Mouse (Mus musculus) cerebellum, adult 2 months (tissue): ENCODE data around the gene Myrip. TPM values are rescaled to one million over a fixed set of nuclear protein-coding genes. Genes with fewer than 3 reads are reported as not detected.

Experiments
- DNase-seq, 2 experiments: peaks; one replicate each; pipeline ENCODE4 v3.0.0; 2021
- H3K27ac ChIP-seq: fragments of 200-500 bp; 2 replicates; pipeline ENCODE4 v1.5.1; 2012; ENCODE audit warnings: low read length, control low read depth, inconsistent platforms; ENCODE audit not compliant: insufficient read depth
- H3K27me3 ChIP-seq: fragments of 200-500 bp; 2 replicates; pipeline ENCODE4 v1.6.1; 2012; ENCODE audit warnings: inconsistent platforms, mild to moderate bottlenecking, low read length, moderate library complexity; ENCODE audit not compliant: control insufficient read depth, insufficient read depth
- H3K4me1 ChIP-seq: fragments of 200-500 bp; 2 replicates; pipeline ENCODE4 v1.6.1; 2011; ENCODE audit warnings: low read length; ENCODE audit not compliant: control insufficient read depth, insufficient read depth
- H3K4me3 ChIP-seq: fragments of 200-500 bp; replicated peaks from 2 replicates; pipeline ENCODE3; 2011; ENCODE audit warnings: mild to moderate bottlenecking, low read depth, low read length, control low read depth; ENCODE audit not compliant: insufficient read depth
- CTCF ChIP-seq: fragments of 200-500 bp; IDR thresholded peaks from 2 replicates; pipeline ENCODE4 v1.5.1; 2011; ENCODE audit warnings: low read depth, mild to moderate bottlenecking, control low read depth, low read length, moderate library complexity, borderline replicate concordance; ENCODE audit not compliant: insufficient read depth
- POLR2A ChIP-seq: fragments of 200-500 bp; IDR thresholded peaks from 2 replicates; pipeline ENCODE4 v1.6.1; 2011; ENCODE audit warnings: low read length, control low read depth, borderline replicate concordance; ENCODE audit not compliant: insufficient read depth
- WGBS: fragments of 180-500 bp; shearing (Covaris S2); methylation state at CpG from one replicate; pipeline ENCODE4 v1.1.7; 2018; 5-methylcytosine and 5-hydroxymethylcytosine counted together
- polyA plus RNA-seq: library from polyadenylated mRNA; depleted of rRNA; stranded (reverse); fragments of >200 nt; gene quantifications from 2 replicates; pipeline ENCODE4 v1.2.3, GENCODE M21; 2012

Gene Myrip
- polyA plus RNA-seq, 1 experiment, result 18.2 TPM

- 90% methylated on average over 2 of the region's 2 CpGs for WGBS
- H3K4me1 ChIP-seq, result no peaks in the 10 kb centered on the region
- DNase-seq, result no peak
- H3K4me3 ChIP-seq, result no peak overlapping the region
- H3K27me3 ChIP-seq, result no peaks in the 10 kb centered on the region
- no peak overlapping the region for H3K27ac ChIP-seq
- TF ChIP-seq CTCF (no peak), POLR2A (no peak)
These were observed 10.9 kb upstream of the Myrip start for GRCm38 (mm10) chr9:120290375-120290774.

GRCm38 (mm10) chr9:120292488-120292887 is 8.8 kb upstream of the Myrip start:
- Histone ChIP-seq H3K27ac (no peak overlapping the region), H3K4me3 (no peak overlapping the region), H3K27me3 (no peaks in the 10 kb centered on the region), H3K4me1 (no peaks in the 10 kb centered on the region)
- no peak for TF ChIP-seq CTCF
- no peak for TF ChIP-seq POLR2A
- WGBS, result 66% methylated on average over 5 of the region's 5 CpGs
- no peak for DNase-seq

DNA sequence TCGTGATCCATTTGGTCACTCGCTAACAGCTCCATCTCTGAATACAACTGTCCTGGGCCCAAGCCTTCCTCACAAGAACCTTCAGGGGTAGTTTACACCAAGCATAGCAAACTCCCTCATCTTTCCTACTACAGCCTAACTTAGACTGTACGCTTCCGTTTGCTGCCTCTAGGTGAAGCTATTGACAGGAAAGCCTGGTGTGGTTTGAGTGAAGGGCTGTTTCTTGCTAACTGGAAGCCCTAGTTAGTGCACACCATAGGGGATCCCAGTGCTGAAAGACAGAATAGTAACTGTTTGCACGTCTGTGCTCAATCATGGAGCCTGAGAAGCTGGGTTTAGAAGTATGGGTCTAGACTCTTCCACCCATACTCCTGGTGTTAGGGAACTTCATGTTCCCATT is 5.8 kb upstream of the Myrip start:
- no peak for TF ChIP-seq POLR2A
- TF ChIP-seq CTCF, result no peak
- no peak overlapping the region for H3K27ac ChIP-seq
- no peaks in the 10 kb centered on the region for H3K27me3 ChIP-seq
- H3K4me3 ChIP-seq, result no peak overlapping the region
- WGBS, result 78% methylated on average over 5 of the region's 5 CpGs
- peak in 1 of 2 experiments; percentile 23 for DNase-seq
- H3K4me1 ChIP-seq, result no peaks in the 10 kb centered on the region

GRCm38 (mm10) chr9:120296938-120297337 is 4.4 kb upstream of the Myrip start:
- 91% methylated on average over 1 of the region's 1 CpGs for WGBS
- DNase-seq, result no peak
- no peak for TF ChIP-seq POLR2A
- TF ChIP-seq CTCF, result no peak
- H3K4me1 ChIP-seq, result no peaks in the 10 kb centered on the region
- no peak overlapping the region for H3K4me3 ChIP-seq
- H3K27me3 ChIP-seq, result no peaks in the 10 kb centered on the region
- no peak overlapping the region for H3K27ac ChIP-seq

DNA sequence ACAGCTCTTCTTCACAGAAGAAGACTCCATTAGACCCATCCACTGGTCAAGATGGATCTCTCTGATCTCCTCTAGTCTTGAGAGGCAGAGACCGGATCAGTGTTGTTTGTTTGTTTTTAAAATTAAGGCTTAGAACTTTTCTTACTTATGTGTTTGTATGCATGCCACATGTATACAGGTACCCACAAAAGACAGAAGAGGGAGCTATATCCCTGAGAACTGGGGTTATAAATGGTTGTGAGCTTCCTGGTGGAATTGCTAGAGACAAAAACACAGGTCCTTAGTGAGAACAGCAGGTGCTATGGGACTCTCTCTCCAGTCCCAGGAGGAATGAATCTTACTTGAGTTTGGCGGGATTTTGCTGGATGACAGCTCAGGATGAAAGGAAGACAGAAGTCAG is 1.9 kb upstream of the Myrip start:
- WGBS, result 69% methylated on average over 2 of the region's 2 CpGs
- H3K4me1 ChIP-seq, result 0 out of 2 replicates have a peak, but pooled peaks cover 4% of the 10 kb centered on the region
- H3K4me3 ChIP-seq, result no peak overlapping the region
- no peak overlapping the region for H3K27ac ChIP-seq
- no peaks in the 10 kb centered on the region for H3K27me3 ChIP-seq
- no peak for TF ChIP-seq POLR2A
- no peak for TF ChIP-seq CTCF
- no peak for DNase-seq

GRCm38 (mm10) chr9:120302980-120303452 is 1.7 kb downstream of the Myrip start:
- 10% methylated on average over 19 of the region's 19 CpGs for WGBS
- H3K27ac ChIP-seq, result no peak overlapping the region; the same call in 1 of the 2 replicates
- 0 out of 2 replicates have a peak, but pooled peaks cover 4% of the 10 kb centered on the region for H3K4me1 ChIP-seq
- DNase-seq, result no peak
- TF ChIP-seq CTCF (no peak), POLR2A (no peak)
- no peaks in the 10 kb centered on the region for H3K27me3 ChIP-seq
- H3K4me3 ChIP-seq, result peak overlapping the region; percentile 74

DNA sequence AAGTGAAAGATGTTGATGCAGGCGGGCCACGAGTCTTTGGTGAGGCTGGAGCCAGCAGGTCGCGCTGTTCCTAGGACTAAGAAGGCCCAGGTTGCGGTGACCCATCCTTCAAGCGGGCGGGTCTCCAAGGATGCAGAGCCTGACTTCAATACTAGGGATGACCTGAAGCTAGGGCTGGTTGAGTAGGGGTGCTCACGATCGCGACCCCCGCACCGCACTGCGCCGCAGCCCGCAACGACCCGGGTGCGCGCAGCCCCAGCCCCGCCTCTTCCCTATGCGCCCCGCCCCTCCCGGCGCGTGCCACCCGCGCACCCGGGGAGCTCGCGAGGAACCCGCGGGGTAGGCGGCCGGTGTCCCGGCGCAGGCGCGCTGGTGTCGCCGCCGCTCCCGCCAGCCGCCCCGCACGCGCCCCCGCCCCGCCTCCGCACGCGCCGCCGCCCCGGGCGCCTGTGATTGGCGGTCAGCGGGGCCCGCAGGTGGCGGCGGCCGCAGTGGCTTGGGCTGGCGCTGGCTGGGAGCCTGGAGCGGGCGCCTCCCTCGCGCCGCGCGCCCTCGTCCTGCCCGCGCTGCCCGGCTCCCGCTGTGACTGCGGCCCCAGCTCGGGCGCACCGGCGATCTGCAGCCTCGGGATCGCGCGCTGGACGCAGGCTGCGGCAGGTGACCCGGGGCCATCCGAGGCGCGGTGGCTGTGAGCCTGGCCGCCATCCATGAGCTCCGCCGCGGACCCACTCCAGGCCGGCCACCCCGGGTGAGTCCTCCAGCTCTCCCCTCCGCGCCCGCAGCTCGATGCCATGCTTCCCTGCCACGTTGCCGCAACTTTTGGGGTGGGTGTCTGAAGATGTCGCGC is 2.4 kb downstream of the Myrip start:
- Histone ChIP-seq H3K27ac (peak overlapping the region; percentile 68), H3K27me3 (no peaks in the 10 kb centered on the region), H3K4me3 (peak overlapping the region; percentile 74), H3K4me1 (0 out of 2 replicates have a peak, but pooled peaks cover 4% of the 10 kb centered on the region)
- peak; percentile 85 to 87 for DNase-seq
- TF ChIP-seq POLR2A (0 out of 2 replicates have a peak, but pooled peaks have one; percentile 28), CTCF (peak; percentile 39; the same call in 1 of the 2 replicates)
- WGBS, result 3% methylated on average over 95 of the region's 103 CpGs
